Mouse (Mus musculus) olfactory bulb, adult 2 months (tissue): ENCODE measurements at regions not wholly inside any gene's neighbourhood (a gene's known extent, or its start where the extent isn't known, plus 50 kb on each side); places are given as distances from the start of the nearest gene placed in this dataset.

Source experiments
- H3K27ac ChIP-seq: fragments of 200-500 bp; 2 replicates; pipeline ENCODE4 v1.5.1; 2012; ENCODE audit warnings: low read depth, low read length; ENCODE audit not compliant: insufficient read depth
- H3K4me1 ChIP-seq: fragments of 200-500 bp; 2 replicates; pipeline ENCODE4 v1.6.1; 2012; ENCODE audit warnings: low read length; ENCODE audit not compliant: control insufficient read depth, insufficient read depth
- H3K4me3 ChIP-seq: fragments of 200-500 bp; 2 replicates; pipeline ENCODE4 v1.5.1; 2012; ENCODE audit warnings: mild to moderate bottlenecking, low read depth, low read length, moderate library complexity; ENCODE audit not compliant: insufficient read depth
- CTCF ChIP-seq: fragments of 200-500 bp; IDR thresholded peaks from 2 replicates; pipeline ENCODE4 v1.5.1; 2012; ENCODE audit warnings: low read depth, mild to moderate bottlenecking, low read length, moderate library complexity; ENCODE audit not compliant: insufficient read depth
- POLR2A ChIP-seq: fragments of 200-500 bp; IDR thresholded peaks from 2 replicates; pipeline ENCODE4 v1.6.1; 2012; ENCODE audit warnings: mild to moderate bottlenecking, low read depth, low read length, moderate library complexity; ENCODE audit not compliant: insufficient read depth
- whole genome bisulfite sequencing: fragments of 180-500 bp; shearing (Covaris S2); methylation state at CpG from one replicate; pipeline ENCODE4 v1.1.7; 2018; 5-methylcytosine and 5-hydroxymethylcytosine counted together

- no peak overlapping the region for H3K27ac ChIP-seq
- H3K4me1 ChIP-seq, result no peaks in the 10 kb centered on the region
- TF ChIP-seq POLR2A, result no peak
- H3K4me3 ChIP-seq, result no peak overlapping the region
- 95% methylated on average over 9 of the region's 9 CpGs for WGBS
These were observed 51.0 kb upstream of the Tmem252 start for GRCm38 (mm10) chr19:24622776-24623175.

DNA sequence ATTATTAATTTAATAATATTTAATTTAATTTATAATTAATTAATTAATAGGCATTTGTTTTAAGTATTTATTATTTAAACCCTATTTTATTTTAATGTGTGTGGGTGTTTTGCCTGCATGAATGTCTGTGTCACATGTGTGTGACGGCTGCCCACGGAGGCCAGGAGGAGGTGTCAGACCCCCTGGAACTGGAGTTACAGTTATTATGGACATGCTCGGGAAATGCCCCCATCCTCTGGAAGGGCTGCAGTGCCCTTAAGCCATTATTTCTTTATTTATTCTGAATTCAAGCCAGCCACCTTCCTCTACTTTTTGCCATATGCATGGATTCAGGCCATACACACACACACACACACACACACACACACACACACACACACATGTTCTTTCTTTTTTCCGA lies 51.5 kb upstream of the Tmem252 start:
- Histone ChIP-seq H3K4me3 (no peak overlapping the region), H3K27ac (no peak overlapping the region), H3K4me1 (no peaks in the 10 kb centered on the region)
- WGBS, result 71% methylated on average over 4 of the region's 4 CpGs
- TF ChIP-seq CTCF, result no peak

- WGBS, result 33% methylated on average over 8 of the region's 8 CpGs
- H3K27ac ChIP-seq, result no peak overlapping the region
- H3K4me1 ChIP-seq, result no peaks in the 10 kb centered on the region
- H3K4me3 ChIP-seq, result no peak overlapping the region
- TF ChIP-seq CTCF, result peak; percentile 41; the same call in 1 of the 2 replicates
- no peak for TF ChIP-seq POLR2A
These were observed 52.1 kb upstream of the Tmem252 start for GRCm38 (mm10) chr19:24621610-24622220.

- WGBS, result 87% methylated on average over 7 of the region's 7 CpGs
- Histone ChIP-seq H3K27ac (no peak overlapping the region), H3K4me1 (no peaks in the 10 kb centered on the region), H3K4me3 (no peak overlapping the region)
- TF ChIP-seq POLR2A (no peak), CTCF (no peak)
These were observed 58.0 kb upstream of the Tmem252 start for GRCm38 (mm10) chr19:24615762-24616310.

DNA sequence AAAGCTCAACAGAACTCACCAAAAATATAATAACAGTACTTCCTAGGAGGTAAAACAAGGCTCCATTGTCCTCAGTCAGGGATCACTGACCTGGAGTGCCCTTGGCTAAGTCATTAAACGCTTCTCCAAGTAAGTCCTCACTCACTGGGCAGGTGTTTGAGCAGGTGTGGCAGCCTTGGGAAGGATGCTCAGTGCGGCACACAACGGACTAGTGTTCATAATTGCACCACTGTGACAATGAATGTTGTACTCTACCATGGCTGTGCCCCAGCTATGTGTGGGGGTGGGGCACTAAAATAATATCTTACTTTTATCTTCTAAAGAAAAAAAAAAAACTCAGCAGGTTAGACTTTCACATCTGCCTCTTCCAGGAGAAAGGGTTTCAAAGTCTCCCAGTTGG lies 52.2 kb upstream of the Pip5k1b start:
- no peak overlapping the region for H3K27ac ChIP-seq
- H3K4me3 ChIP-seq, result no peak overlapping the region
- 71% methylated on average over 3 of the region's 3 CpGs for WGBS
- TF ChIP-seq CTCF, result no peak
- no peak for TF ChIP-seq POLR2A
- H3K4me1 ChIP-seq, result no peaks in the 10 kb centered on the region

DNA sequence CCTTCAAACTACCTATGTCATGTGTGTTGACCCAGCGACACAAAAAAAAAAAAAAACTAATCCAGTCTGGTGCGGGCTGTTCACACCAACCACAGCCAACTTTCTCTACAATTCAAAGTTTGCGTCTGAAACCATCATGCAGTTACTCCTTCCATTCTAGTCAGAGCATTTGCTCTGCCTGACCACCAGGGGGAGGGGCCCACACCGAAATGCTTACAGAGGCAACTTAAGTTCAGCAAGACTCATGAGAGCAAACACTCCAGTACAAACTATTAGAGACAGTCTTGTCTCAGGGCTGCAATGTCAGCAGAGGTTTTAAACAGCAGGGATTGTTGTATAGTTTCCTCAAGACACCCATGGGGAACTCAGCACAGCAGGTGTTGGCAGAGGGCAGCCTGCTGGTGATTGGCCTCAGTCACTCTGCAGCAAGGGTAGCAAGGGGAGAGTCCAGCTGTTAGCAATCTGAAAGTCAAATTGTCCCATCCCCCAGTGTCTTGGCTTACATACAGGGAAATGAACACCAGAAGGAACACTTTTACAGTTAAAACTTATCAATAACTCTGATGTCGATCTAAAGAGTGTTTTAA lies 50.8 kb upstream of the Pip5k1b start:
- TF ChIP-seq POLR2A (no peak), CTCF (no peak)
- no peak overlapping the region for H3K4me3 ChIP-seq
- H3K27ac ChIP-seq, result no peak overlapping the region
- H3K4me1 ChIP-seq, result no peaks in the 10 kb centered on the region
- WGBS, result 79% methylated on average over 5 of the region's 5 CpGs
